ENCODE assay signal across 7 mouse cellular contexts in genomic region chr8:64733271-64733943, GRCm38 (mm10). TPM values are rescaled to one million over a fixed set of nuclear protein-coding genes. Genes with fewer than 3 reads are reported as not detected.
DNase-seq lines count a peak whose midpoint lies in the region; ATAC-seq and TF ChIP-seq lines count a peak whose summit lies in the region.

Gene Msmo1, minus strand, starts transcription at chr8:64733792.

- peak within 1 kb of the TSS; percentile 80 for H3K4me2 ChIP-seq in intestine, postnatal 0 days (replicated peaks; ENCODE audit: low read depth)
- peak within 1 kb of the TSS; percentile 59 for H3K4me2 ChIP-seq in midbrain, embryonic 12.5 days (replicated peaks)

- H3K9ac ChIP-seq in intestine, postnatal 0 days (ENCODE audit: low read depth, low read length), result peak within 1 kb of the TSS; percentile 60
- peak within 1 kb of the TSS; percentile 76 for H3K9ac ChIP-seq in midbrain, embryonic 12.5 days (replicated peaks)

- peak; percentile 100 for ATAC-seq in intestine, postnatal 0 days
- peak; percentile 99 for ATAC-seq in midbrain, embryonic 12.5 days (ENCODE audit: low FRiP score, low read depth)

- H3K9me3 ChIP-seq in intestine, postnatal 0 days (ENCODE audit: control insufficient read depth), result no peaks in the 10 kb centered on the region
- no peaks in the 10 kb centered on the region for H3K9me3 ChIP-seq in midbrain, embryonic 12.5 days

- WGBS in intestine, postnatal 0 days, result under 1% methylated on average over 60 of the region's 60 CpGs
- WGBS in midbrain, embryonic 12.5 days, result under 1% methylated on average over 60 of the region's 60 CpGs
- WGBS in small intestine, adult 2 months, result under 1% methylated on average over 60 of the region's 60 CpGs

- no peaks in the 10 kb centered on the region for H3K27me3 ChIP-seq in intestine, postnatal 0 days (replicated peaks; ENCODE audit: control insufficient read depth, insufficient read depth, low read length)
- no peaks in the 10 kb centered on the region for H3K27me3 ChIP-seq in midbrain, embryonic 12.5 days
- H3K27me3 ChIP-seq in small intestine, adult 2 months (ENCODE audit: control insufficient read depth, insufficient read depth, low read length), result no peaks in the 10 kb centered on the region

- H3K36me3 ChIP-seq in intestine, postnatal 0 days (ENCODE audit: control insufficient read depth, insufficient read depth), result peaks cover 10% of the 10 kb centered on the region
- peaks cover 25% of the 10 kb centered on the region for H3K36me3 ChIP-seq in midbrain, embryonic 12.5 days
- peaks cover 12% of the 10 kb centered on the region for H3K36me3 ChIP-seq in small intestine, adult 2 months (ENCODE audit: control insufficient read depth, insufficient read depth, low read length)

- peak within 1 kb of the TSS; percentile 68 for H3K27ac ChIP-seq in intestine, postnatal 0 days (ENCODE audit: low read depth, low read length)
- H3K27ac ChIP-seq in midbrain, embryonic 12.5 days (replicated peaks), result peak within 1 kb of the TSS; percentile 84
- H3K27ac ChIP-seq in small intestine, adult 2 months (ENCODE audit: insufficient read depth, low read depth, low read length), result peak within 1 kb of the TSS; percentile 61

- intact Hi-C loops in left cerebral cortex, postnatal 4 days (cut with DNase I), result no loop called here

- 0 out of 2 replicates have a peak, but pooled peaks have one; percentile 1 for TF ChIP-seq CTCF in intestine, postnatal 0 days (IDR thresholded peaks at IDR 0.05; ENCODE audit: low read depth)
- no peak for TF ChIP-seq CTCF in small intestine, adult 2 months (IDR thresholded peaks at IDR 0.05; ENCODE audit: extremely low read depth, insufficient read length, insufficient replicate concordance, low read depth, low read length)

- TF ChIP-seq POLR2A in small intestine, adult 2 months (IDR thresholded peaks at IDR 0.05; ENCODE audit: low read depth, low read length), result peak; percentile 98

- H3K4me3 ChIP-seq in intestine, postnatal 0 days (ENCODE audit: low read depth, low read length), result peak within 1 kb of the TSS; percentile 80
- H3K4me3 ChIP-seq in midbrain, embryonic 12.5 days, result peak within 1 kb of the TSS; percentile 85
- H3K4me3 ChIP-seq in small intestine, adult 2 months (ENCODE audit: low read depth, low read length), result peak within 1 kb of the TSS; percentile 84

- DNase-seq in adrenal gland, adult 8-10 months, result peak; percentile 98
- peak; percentile 93 for DNase-seq in embryo, embryonic 9.5 days (ENCODE audit: extremely low spot score)
- DNase-seq in gonadal fat pad, adult 2 months (ENCODE audit: low read depth), result no peak
- peak; percentile 98 for DNase-seq in left cerebral cortex, postnatal 4 days

- H3K4me1 ChIP-seq in intestine, postnatal 0 days (replicated peaks; ENCODE audit: control insufficient read depth, insufficient read depth, low read length), result 0 out of 2 replicates have a peak, but pooled peaks cover 12% of the 10 kb centered on the region
- peaks cover 37% of the 10 kb centered on the region for H3K4me1 ChIP-seq in midbrain, embryonic 12.5 days
- H3K4me1 ChIP-seq in small intestine, adult 2 months (ENCODE audit: control insufficient read depth, insufficient read depth, insufficient read length, low read length), result peaks cover 8% of the 10 kb centered on the region; the same call in 1 of the 2 replicates

RNA-seq across cellular contexts. Expression of gene Msmo1, which starts in this region (rescaled TPM):
- 100 to 1,000 TPM; 191 to 284 (median 277) TPM for total RNA-seq in adrenal gland, adult 8-10 months (2022)
- 36.9 and 41.2 TPM in 2 replicates for polyA plus RNA-seq in gonadal fat pad, adult 2 months (2012; rRNA removed)
- 78.7 and 87.4 TPM in 2 replicates for polyA plus RNA-seq in intestine, postnatal 0 days (2015; fragmentation: Nextera tagmentation; extraction: Ambion mirVana)
- total RNA-seq in left cerebral cortex, postnatal 4 days (2021), result 100 to 1,000 TPM; 123 to 129 TPM
- 204 and 212 TPM in 2 replicates for polyA plus RNA-seq in midbrain, embryonic 12.5 days (2016; fragmentation: Nextera tagmentation; extraction: Ambion mirVana)
- 3.3 and 6.3 TPM in 2 replicates for polyA plus RNA-seq in small intestine, adult 2 months (2012; rRNA removed)
